Mouse (Mus musculus) activated CD4-positive, CD25-positive, alpha-beta regulatory T cell (primary cell): ENCODE data around the gene Ttc6. TPM values are rescaled to one million over a fixed set of nuclear protein-coding genes. Genes with fewer than 3 reads are reported as not detected.

Experiments used
- polyA plus RNA-seq, 2 experiments: library from polyadenylated mRNA; unstranded; fragments of 100-300 nt; shearing (Covaris generic); gene quantifications; one replicate each; pipeline ENCODE4 v1.2.1; 2017

Gene Ttc6
- under 1 TPM in 1 of 2 experiments, not detected in 1; 0.06 TPM for polyA plus RNA-seq

DNA sequence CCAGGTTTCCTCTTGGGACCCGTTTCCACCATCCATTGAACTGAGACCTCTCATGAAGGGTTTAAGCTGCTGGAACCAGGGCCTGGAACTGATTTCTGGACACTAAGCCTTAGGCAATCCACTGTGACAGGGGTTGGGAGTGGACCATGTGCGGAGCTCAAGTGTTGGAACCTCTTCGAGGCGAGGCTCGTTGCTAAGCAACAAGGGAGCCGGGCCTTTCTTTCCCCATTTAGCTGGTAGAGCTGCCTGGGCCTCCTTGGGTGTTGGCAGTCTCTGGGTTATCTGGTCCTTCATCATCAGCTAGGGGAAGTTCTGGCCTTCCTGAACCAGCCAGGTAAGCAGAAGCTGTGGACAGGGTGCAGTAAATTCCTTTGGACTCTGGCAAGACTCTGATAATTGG is at the start of gene Ttc6:
Gene Ttc6 (plus strand): TSS at position 205 of the 400 bp plus-strand sequence.

DNA sequence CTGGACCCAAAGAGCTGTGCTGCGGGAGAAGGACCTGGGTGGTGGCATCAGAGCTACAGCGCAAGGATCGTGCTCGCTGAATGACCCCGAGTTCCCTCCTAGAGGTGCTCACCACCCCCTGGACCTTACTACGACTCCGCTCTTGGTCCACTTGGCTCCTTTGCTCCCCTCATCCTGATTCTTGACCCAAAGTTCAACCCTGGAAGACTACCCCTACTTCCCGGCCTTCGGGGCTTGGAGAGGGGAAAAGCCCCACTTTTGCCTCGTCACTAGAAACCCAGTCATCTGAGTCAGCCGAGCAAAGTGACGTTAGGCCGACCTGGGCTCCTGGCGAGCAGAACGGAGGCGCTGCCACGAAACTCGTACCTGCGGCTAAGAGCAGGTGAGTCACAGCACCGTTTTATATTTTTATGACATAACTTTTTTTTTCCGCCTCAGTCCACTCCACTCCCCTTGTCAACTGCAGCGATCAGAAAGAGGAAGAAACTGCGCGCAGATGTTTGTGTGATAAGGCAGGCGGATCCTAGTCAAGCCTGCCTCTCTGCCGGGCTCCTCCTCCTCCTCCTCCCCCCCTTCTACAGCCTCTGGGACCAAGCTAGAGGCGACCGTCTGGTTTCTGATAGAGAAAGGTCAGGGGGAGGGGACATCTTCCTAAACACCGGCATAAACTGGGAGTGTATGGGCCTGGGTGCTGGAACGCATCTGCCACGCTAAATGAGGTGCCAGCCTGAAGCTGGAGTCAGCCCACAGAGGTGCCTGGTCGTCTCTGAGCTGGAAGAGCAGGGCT is 17.3 kb upstream of the Ttc6 start, which contains the start of gene Foxa1:
Gene Foxa1 (minus strand): TSS at position 502 of the 787 bp plus-strand sequence.

Other genes starting within 250 kb of the Ttc6 start
- gene Foxa1, start 17.2 kb upstream of the Ttc6 start, polyA plus RNA-seq = under 1 TPM in 1 of 2 experiments, not detected in 1; 0.05 TPM